Mouse (Mus musculus) stomach, embryonic 16.5 days (tissue): ENCODE data around the gene Ric8b. TPM values are rescaled to one million over a fixed set of nuclear protein-coding genes. Genes with fewer than 3 reads are reported as not detected.

Experiments used
- ATAC-seq: fragments of 200-750 bp; cut with Nextera tagmentation; 2 replicates; pipeline ENCODE4 v1.8.0; 2017; ENCODE audit warnings: moderate number of reproducible peaks, moderate TSS enrichment; ENCODE audit not compliant: insufficient read depth, low FRiP score
- H3K27ac ChIP-seq: fragments of 300-500 bp; sonication (generic); 2 replicates; pipeline ENCODE4 v1.5.1; 2014; ENCODE audit warnings: low read length
- H3K27me3 ChIP-seq: fragments of 300-500 bp; sonication (generic); 2 replicates; pipeline ENCODE4 v1.6.1; 2014; ENCODE audit warnings: low read length, control low read depth, mixed read lengths; ENCODE audit not compliant: control insufficient read depth, insufficient read depth
- H3K36me3 ChIP-seq: fragments of 300-500 bp; sonication (generic); 2 replicates; pipeline ENCODE4 v1.6.1; 2014; ENCODE audit warnings: low read length; ENCODE audit not compliant: control insufficient read depth, insufficient read depth
- H3K4me1 ChIP-seq: fragments of 300-500 bp; sonication (generic); 2 replicates; pipeline ENCODE4 v1.6.1; 2014; ENCODE audit warnings: low read length, control low read depth, mixed read lengths; ENCODE audit not compliant: control insufficient read depth, insufficient read depth
- H3K4me2 ChIP-seq: fragments of 300-500 bp; sonication (generic); 2 replicates; pipeline ENCODE4 v1.6.1; 2014; ENCODE audit warnings: low read depth, low read length, mixed read lengths
- H3K4me3 ChIP-seq: fragments of 300-500 bp; sonication (generic); replicated peaks from 2 replicates; pipeline ENCODE4 v1.5.1; 2014; ENCODE audit warnings: mild to moderate bottlenecking, low read length
- H3K9ac ChIP-seq: fragments of 300-500 bp; sonication (generic); 2 replicates; pipeline ENCODE4 v1.6.1; 2014; ENCODE audit warnings: low read length
- H3K9me3 ChIP-seq: fragments of 300-500 bp; sonication (generic); replicated peaks from 2 replicates; pipeline ENCODE4 v1.6.1; 2016; ENCODE audit warnings: low read length, control low read depth; ENCODE audit not compliant: control insufficient read depth
- WGBS: fragments of 180-500 bp; shearing (Covaris S2); extraction: QIAGEN DNeasy Blood & Tissue Kit; methylation state at CpG from one replicate; pipeline ENCODE4 v1.1.7; 2014; 5-methylcytosine and 5-hydroxymethylcytosine counted together
- polyA plus RNA-seq: library from polyadenylated mRNA; unstranded; fragments of >200 nt; fragmentation: Nextera tagmentation; extraction: Ambion mirVana; gene quantifications from 2 replicates; pipeline ENCODE4 v1.2.1, GENCODE M21; 2015

Ric8b gene
- polyA plus RNA-seq, 1 experiment from 2014 or later: 18.2 TPM

DNA sequence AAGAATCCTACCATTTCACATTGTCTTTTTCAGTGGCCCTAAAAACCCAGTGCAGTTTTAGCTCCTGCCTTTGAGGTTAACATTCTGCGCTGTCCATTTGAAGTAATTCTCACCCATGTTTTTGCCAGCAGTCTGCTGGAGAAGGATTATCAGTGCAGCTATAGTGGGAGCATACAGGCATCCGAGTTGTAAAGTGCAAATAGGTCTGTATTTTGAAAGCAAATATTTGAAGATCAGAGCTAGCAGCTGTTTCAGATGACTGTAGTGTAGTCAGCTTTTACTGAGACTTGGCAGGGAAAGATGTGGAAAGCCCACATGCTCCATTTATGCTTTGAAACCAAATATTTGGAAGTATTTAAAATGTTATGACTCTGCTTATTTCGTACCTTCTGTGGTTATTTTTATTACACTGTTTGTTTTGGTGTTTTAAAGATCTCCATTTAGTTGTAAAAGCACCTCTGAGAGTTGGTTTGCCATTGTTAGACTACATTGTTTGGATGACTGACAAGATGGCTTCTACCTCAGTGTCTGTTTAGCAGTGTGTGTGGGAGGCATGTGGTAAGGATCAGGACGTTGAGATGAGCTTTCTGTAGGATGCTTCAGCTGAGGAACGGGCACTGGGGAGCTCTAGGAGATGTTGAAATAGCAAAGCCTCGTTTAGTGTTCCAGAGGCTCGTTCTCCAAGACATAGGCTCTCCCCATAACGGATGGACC, 31.7 kb downstream of the Ric8b start:
- Histone ChIP-seq H3K27ac (peak overlapping the region; percentile 61), H3K36me3 (peaks cover 11% of the 10 kb centered on the region), H3K9me3 (no peaks in the 10 kb centered on the region), H3K4me2 (no peak overlapping the region), H3K9ac (no peak overlapping the region), H3K4me1 (peaks cover 25% of the 10 kb centered on the region), H3K4me3 (no peak overlapping the region), H3K27me3 (no peaks in the 10 kb centered on the region)
- peak; percentile 74; the same call in 1 of the 2 replicates for ATAC-seq
- WGBS: 28% methylated on average over 8 of the region's 8 CpGs

DNA sequence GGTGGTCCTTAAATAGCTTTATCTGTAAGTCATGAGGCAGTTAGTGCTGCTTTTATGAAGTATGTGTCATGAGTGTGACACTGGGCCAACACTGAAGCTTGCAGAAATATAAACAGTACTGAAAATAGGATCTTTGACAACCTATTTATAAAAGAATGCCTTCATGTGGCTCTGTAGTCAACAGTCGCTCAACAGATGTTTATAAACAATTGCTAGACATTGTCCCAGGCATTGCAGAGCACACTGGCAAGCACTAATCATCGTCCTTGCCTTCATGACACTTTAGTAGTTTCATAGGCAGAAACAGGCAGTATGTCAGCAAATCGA, 32.2 kb downstream of the Ric8b start:
- H3K36me3 ChIP-seq: peaks cover 11% of the 10 kb centered on the region
- peak overlapping the region; percentile 61 for H3K27ac ChIP-seq
- no peak overlapping the region for H3K4me2 ChIP-seq
- no peaks in the 10 kb centered on the region for H3K9me3 ChIP-seq
- no peaks in the 10 kb centered on the region for H3K27me3 ChIP-seq
- peak; percentile 58; the same call in 1 of the 2 replicates for ATAC-seq
- 53% methylated on average over 3 of the region's 3 CpGs for WGBS
- no peak overlapping the region for H3K4me3 ChIP-seq
- H3K9ac ChIP-seq: no peak overlapping the region
- peaks cover 25% of the 10 kb centered on the region for H3K4me1 ChIP-seq

DNA sequence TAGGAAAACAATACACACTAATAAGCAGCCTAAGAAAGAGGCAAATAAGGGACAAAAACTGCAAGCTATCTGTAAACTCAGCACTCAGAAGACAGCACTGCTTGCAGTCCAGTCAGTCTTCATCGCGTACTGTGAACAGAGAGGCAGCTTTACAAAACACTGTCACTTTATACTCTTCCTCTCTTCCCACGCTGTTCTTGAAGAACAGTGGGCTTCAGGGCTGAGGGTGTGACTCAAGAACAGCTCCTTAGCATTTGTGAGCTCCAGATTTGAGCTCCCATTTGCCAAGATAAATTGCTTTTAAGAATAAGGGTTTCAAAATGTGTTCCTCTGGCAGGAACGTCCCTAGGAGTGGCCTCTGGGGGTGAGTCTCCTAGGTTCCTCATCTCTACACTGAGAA, 33.0 kb downstream of the Ric8b start:
- Histone ChIP-seq H3K9me3 (no peaks in the 10 kb centered on the region), H3K4me3 (no peak overlapping the region), H3K27ac (no peak overlapping the region), H3K36me3 (peaks cover 11% of the 10 kb centered on the region), H3K27me3 (no peaks in the 10 kb centered on the region), H3K9ac (no peak overlapping the region), H3K4me2 (no peak overlapping the region), H3K4me1 (peaks cover 29% of the 10 kb centered on the region)
- 65% methylated on average over 4 of the region's 4 CpGs for WGBS
- ATAC-seq: no peak

DNA sequence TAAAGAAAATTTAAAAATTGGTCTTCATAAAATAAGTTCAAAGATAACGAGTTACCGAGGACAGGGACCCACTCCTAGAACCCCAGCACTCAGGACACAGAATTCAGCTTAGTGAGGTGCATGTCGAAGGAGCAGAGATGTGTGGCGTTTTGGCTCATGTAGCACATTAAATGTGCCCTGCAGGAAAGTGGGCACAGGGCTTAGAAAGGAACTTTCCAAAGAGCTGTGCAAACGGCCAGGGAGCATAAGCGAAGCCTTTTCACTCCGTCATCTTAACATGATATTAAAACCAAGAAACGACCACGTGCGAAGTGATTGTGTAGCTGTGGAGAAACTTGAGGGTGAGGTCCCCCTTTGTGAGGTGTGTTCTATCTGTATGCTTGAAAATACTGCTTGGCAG, 36.8 kb downstream of the Ric8b start:
- WGBS: 90% methylated on average over 10 of the region's 10 CpGs
- no peak for ATAC-seq
- Histone ChIP-seq H3K4me2 (no peak overlapping the region), H3K27me3 (no peaks in the 10 kb centered on the region), H3K9me3 (no peaks in the 10 kb centered on the region), H3K4me1 (peaks cover 18% of the 10 kb centered on the region), H3K36me3 (no peaks in the 10 kb centered on the region), H3K9ac (no peak overlapping the region), H3K4me3 (no peak overlapping the region), H3K27ac (no peak overlapping the region)

DNA sequence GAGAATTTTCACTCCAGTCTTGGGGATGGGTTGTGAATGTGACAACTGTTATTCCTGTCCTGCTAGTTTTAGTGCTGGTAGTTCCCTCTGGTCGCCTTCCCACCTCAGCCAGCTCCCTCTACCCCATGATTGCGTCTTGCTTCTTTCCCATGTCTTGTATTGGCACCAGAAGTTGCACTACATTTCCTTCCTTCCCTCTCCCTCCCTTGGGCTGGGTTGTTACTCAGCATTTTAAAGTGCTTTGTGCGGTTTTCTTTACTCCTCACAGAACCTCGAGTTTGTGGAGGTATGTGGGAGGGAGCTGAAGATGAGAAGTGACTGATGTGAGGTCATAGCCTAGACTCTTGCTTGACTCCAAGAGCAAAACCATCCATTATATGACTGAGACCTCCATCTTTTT, 38.8 kb downstream of the Ric8b start:
- no peak for ATAC-seq
- no peak overlapping the region for H3K4me3 ChIP-seq
- WGBS: 52% methylated on average over 4 of the region's 4 CpGs
- no peak overlapping the region for H3K9ac ChIP-seq
- H3K27ac ChIP-seq: no peak overlapping the region
- H3K27me3 ChIP-seq: no peaks in the 10 kb centered on the region
- peaks cover 5% of the 10 kb centered on the region for H3K4me1 ChIP-seq
- no peaks in the 10 kb centered on the region for H3K36me3 ChIP-seq
- H3K4me2 ChIP-seq: no peak overlapping the region
- no peaks in the 10 kb centered on the region for H3K9me3 ChIP-seq

DNA sequence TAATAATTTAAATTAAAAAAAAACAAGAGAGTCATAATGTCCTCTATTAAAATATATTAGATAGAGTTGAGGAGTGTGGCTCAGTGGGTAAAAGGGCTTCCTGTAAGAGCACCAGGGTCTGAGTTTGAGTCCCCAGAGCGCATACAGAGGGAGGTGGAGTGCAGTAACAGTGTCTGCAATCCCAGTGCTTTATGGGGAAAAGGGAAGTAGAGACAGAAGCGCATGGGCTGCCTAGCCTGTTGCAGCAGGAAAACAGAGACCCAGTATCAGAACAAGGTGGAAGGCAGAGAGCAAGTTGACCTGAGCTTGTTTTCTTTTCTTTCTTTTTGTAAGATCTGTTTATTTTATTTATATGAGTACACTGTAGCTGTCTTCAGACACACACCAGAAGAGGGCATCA, 41.2 kb downstream of the Ric8b start:
- Histone ChIP-seq H3K4me1 (peaks cover 4% of the 10 kb centered on the region), H3K27ac (no peak overlapping the region), H3K9ac (no peak overlapping the region), H3K9me3 (no peaks in the 10 kb centered on the region), H3K36me3 (no peaks in the 10 kb centered on the region), H3K4me3 (no peak overlapping the region), H3K27me3 (no peaks in the 10 kb centered on the region), H3K4me2 (no peak overlapping the region)
- WGBS: 90% methylated on average over 2 of the region's 2 CpGs
- no peak for ATAC-seq

DNA sequence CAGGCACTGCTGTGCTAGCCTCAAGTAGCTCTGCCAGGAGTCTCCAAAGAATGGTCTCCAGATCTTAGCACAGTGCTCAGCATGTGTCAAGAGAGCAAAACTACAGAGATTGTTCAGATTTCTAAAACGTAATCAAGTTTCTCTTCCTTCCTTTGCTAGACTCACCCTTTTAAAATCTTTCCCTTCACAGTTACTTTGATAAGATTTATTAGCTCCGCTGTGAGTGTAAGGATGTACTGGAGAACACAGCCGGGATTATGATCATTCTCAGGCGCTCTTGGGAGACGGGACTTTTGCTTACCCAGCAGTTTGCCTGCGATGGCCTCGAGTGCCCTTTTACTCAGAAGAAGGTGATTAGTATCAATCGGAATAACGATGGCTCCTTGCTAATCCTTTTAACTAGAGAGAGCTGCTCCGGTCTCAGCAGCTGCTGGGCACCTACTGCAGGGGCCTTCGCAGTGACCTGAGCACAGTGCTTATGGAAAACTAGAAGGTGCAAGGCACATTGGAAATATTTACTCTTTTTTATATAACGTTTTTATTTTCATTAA, 43.0 kb downstream of the Ric8b start:
- ATAC-seq: no peak

DNA sequence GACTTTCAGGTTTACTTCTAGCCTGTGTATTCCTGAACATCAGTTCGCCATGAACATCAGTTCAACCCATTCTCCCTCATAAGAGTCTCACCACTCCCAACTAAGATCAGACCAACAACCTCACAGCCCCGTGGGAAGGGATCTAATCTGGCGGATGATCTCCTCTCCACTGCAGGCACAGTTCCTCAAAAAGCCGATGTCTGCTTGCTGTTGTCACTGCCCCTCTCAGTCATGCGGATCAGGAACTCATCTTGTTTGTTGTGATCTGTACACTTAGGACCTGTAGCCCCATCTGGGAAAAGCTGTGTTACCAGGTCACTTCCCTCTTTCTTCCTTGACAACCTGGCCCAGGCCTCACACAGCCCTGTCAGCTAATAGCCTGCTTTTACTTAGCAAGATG, 45.7 kb downstream of the Ric8b start:
- Histone ChIP-seq H3K36me3 (no peaks in the 10 kb centered on the region), H3K4me1 (peaks cover 12% of the 10 kb centered on the region), H3K27me3 (no peaks in the 10 kb centered on the region), H3K9ac (no peak overlapping the region), H3K9me3 (no peaks in the 10 kb centered on the region), H3K4me3 (no peak overlapping the region), H3K4me2 (no peak overlapping the region), H3K27ac (no peak overlapping the region; the same call in 1 of the 2 replicates)
- 84% methylated on average over 5 of the region's 5 CpGs for WGBS
- ATAC-seq: no peak

More for the DNA sequence above, 43.0 kb downstream of the Ric8b start:
- Histone ChIP-seq H3K9me3 (no peaks in the 10 kb centered on the region), H3K4me1 (peaks cover 4% of the 10 kb centered on the region), H3K27me3 (no peaks in the 10 kb centered on the region), H3K4me2 (no peak overlapping the region), H3K27ac (no peak overlapping the region), H3K4me3 (no peak overlapping the region), H3K9ac (no peak overlapping the region), H3K36me3 (no peaks in the 10 kb centered on the region)
- WGBS: 59% methylated on average over 12 of the region's 12 CpGs

DNA sequence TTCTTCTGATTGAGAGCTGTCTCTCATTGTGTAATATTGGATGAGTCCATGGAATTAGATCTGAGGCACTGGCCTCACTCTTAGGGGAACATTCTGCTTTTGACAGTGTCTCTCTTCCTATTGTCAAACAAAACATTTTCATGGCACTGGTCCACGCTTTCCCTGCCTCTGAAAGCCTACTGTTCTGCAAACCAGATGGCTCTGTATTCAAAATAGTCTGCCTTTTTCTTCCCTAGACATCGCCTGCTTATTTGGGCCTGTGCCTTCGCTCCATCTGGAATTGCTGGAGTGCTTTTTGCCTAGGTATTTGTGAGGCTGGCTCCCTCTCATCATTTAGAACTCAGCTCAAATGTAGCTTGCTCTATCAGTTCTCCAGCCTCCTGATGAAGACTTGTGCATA, 46.3 kb downstream of the Ric8b start:
- Histone ChIP-seq H3K27ac (no peak overlapping the region), H3K9me3 (no peaks in the 10 kb centered on the region), H3K4me3 (no peak overlapping the region), H3K36me3 (no peaks in the 10 kb centered on the region), H3K9ac (no peak overlapping the region), H3K4me2 (no peak overlapping the region), H3K4me1 (peaks cover 15% of the 10 kb centered on the region), H3K27me3 (no peaks in the 10 kb centered on the region)
- WGBS: 62% methylated on average over 3 of the region's 3 CpGs
- no peak for ATAC-seq
